Mouse (Mus musculus) stomach, postnatal 0 days (tissue): ENCODE measurements at regions not wholly inside any gene's neighbourhood (a gene's known extent, or its start where the extent isn't known, plus 50 kb on each side); places are given as distances from the start of the nearest gene placed in this dataset.

Experiments used
- ATAC-seq: fragments of 200-750 bp; cut with Nextera tagmentation; 2 replicates; pipeline ENCODE4 v1.8.0; 2017; ENCODE audit not compliant: low FRiP score, low TSS enrichment
- DNase-seq: peaks from one replicate; pipeline ENCODE4 v3.0.0-alpha.2; 2016; ENCODE audit warnings: low spot score
- H3K27ac ChIP-seq: fragments of 300-500 bp; sonication (generic); replicated peaks from 2 replicates; pipeline ENCODE4 v1.5.1; 2014; ENCODE audit warnings: mild to moderate bottlenecking, control low read depth
- H3K27me3 ChIP-seq: fragments of 300-500 bp; sonication (generic); 2 replicates; pipeline ENCODE4 v1.6.1; 2014; ENCODE audit warnings: low read length; ENCODE audit not compliant: control insufficient read depth, insufficient read depth
- H3K36me3 ChIP-seq: fragments of 300-500 bp; sonication (generic); 2 replicates; pipeline ENCODE4 v1.6.1; 2014; ENCODE audit warnings: low read length, mixed read lengths; ENCODE audit not compliant: control insufficient read depth, insufficient read depth
- H3K4me1 ChIP-seq: fragments of 300-500 bp; sonication (generic); replicated peaks from 2 replicates; pipeline ENCODE4 v1.6.1; 2014; ENCODE audit warnings: antibody characterized with exemption; ENCODE audit not compliant: control insufficient read depth, insufficient read depth
- H3K4me2 ChIP-seq: fragments of 300-500 bp; sonication (generic); replicated peaks from 2 replicates; pipeline ENCODE4 v1.6.1; 2014; ENCODE audit warnings: low read depth, mild to moderate bottlenecking, control low read depth, moderate library complexity
- H3K4me3 ChIP-seq: fragments of 300-500 bp; sonication (generic); 2 replicates; pipeline ENCODE4 v1.5.1; 2014; ENCODE audit warnings: low read depth, low read length, control low read depth
- H3K9ac ChIP-seq: fragments of 300-500 bp; sonication (generic); 2 replicates; pipeline ENCODE4 v1.6.1; 2014; ENCODE audit warnings: mild to moderate bottlenecking, low read length, control low read depth, mixed read lengths
- H3K9me3 ChIP-seq: fragments of 300-500 bp; sonication (generic); 2 replicates; pipeline ENCODE4 v1.6.1; 2016; ENCODE audit warnings: low read length; ENCODE audit not compliant: control insufficient read depth
- CTCF ChIP-seq: IDR thresholded peaks from 2 replicates; pipeline ENCODE4 v1.5.1; 2016; ENCODE audit warnings: antibody characterized with exemption, low read depth, mild to moderate bottlenecking, moderate library complexity
- EP300 ChIP-seq: optimal IDR thresholded peaks from 2 replicates; pipeline ENCODE3; 2016; ENCODE audit warnings: antibody characterized with exemption
- WGBS: fragments of 180-500 bp; shearing (Covaris S2); extraction: QIAGEN DNeasy Blood & Tissue Kit; methylation state at CpG from one replicate; pipeline ENCODE4 v1.1.7; 2014; 5-methylcytosine and 5-hydroxymethylcytosine counted together

- ATAC-seq, result no peak
- Histone ChIP-seq H3K36me3 (no peaks in the 10 kb centered on the region), H3K4me2 (no peak overlapping the region), H3K27ac (no peak overlapping the region), H3K4me3 (no peak overlapping the region), H3K9ac (no peak overlapping the region), H3K9me3 (no peaks in the 10 kb centered on the region), H3K4me1 (no peaks in the 10 kb centered on the region), H3K27me3 (no peaks in the 10 kb centered on the region)
- 64% methylated on average over 4 of the region's 4 CpGs for WGBS
- TF ChIP-seq EP300 (no peak), CTCF (no peak)
- no peak for DNase-seq
Measured at GRCm38 (mm10) chr5:58738041-58738440, 1020.3 kb downstream of the Pcdh7 start.

DNA sequence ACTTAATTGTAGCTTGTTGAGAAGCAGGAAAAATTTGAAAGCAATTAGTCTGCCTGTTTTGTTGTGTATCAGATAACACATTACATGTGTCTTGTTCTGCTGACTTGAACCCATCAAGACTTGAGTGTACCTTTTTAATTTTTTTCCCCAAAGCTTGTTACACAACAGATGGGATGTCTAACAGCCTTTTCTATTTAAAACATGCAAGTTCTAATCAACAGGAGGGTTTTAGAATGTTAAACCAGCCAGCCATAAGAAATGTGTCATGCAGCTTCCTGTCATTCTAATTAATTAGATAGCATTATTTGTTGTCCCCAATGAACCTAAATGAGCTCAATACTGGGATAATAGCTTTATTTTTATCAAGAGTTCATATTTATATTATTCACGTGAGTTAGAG, 1023.0 kb downstream of the Pcdh7 start:
- H3K27ac ChIP-seq, result no peak overlapping the region
- no peaks in the 10 kb centered on the region for H3K36me3 ChIP-seq
- TF ChIP-seq CTCF, result no peak
- TF ChIP-seq EP300, result no peak
- 49% methylated on average over 1 of the region's 1 CpGs for WGBS
- no peak overlapping the region for H3K4me2 ChIP-seq
- H3K27me3 ChIP-seq, result no peaks in the 10 kb centered on the region
- DNase-seq, result no peak
- no peak overlapping the region for H3K9ac ChIP-seq
- no peak for ATAC-seq
- H3K4me3 ChIP-seq, result no peak overlapping the region
- H3K4me1 ChIP-seq, result no peaks in the 10 kb centered on the region
- H3K9me3 ChIP-seq, result no peaks in the 10 kb centered on the region

GRCm38 (mm10) chr5:58747684-58748083, 1029.9 kb downstream of the Pcdh7 start:
- no peak overlapping the region for H3K4me2 ChIP-seq
- no peaks in the 10 kb centered on the region for H3K4me1 ChIP-seq
- DNase-seq (no peak), ATAC-seq (no peak)
- H3K36me3 ChIP-seq, result no peaks in the 10 kb centered on the region
- no peak overlapping the region for H3K27ac ChIP-seq
- H3K27me3 ChIP-seq, result no peaks in the 10 kb centered on the region
- no peak overlapping the region for H3K4me3 ChIP-seq
- TF ChIP-seq EP300, result no peak
- TF ChIP-seq CTCF, result no peak
- no peak overlapping the region for H3K9ac ChIP-seq
- no peaks in the 10 kb centered on the region for H3K9me3 ChIP-seq
- WGBS, result 20% methylated on average over 6 of the region's 6 CpGs

GRCm38 (mm10) chr5:58751777-58752176, 1034.0 kb downstream of the Pcdh7 start:
- no peaks in the 10 kb centered on the region for H3K9me3 ChIP-seq
- 71% methylated on average over 6 of the region's 6 CpGs for WGBS

More at GRCm38 (mm10) chr5:58751777-58752176, 1034.0 kb downstream of the Pcdh7 start:
- Histone ChIP-seq H3K4me3 (no peak overlapping the region), H3K4me2 (no peak overlapping the region), H3K4me1 (no peaks in the 10 kb centered on the region), H3K36me3 (no peaks in the 10 kb centered on the region), H3K27me3 (no peaks in the 10 kb centered on the region), H3K9ac (no peak overlapping the region), H3K27ac (no peak overlapping the region)
- DNase-seq, result no peak
- ATAC-seq, result no peak
- TF ChIP-seq CTCF (no peak), EP300 (no peak)
